Mouse (Mus musculus) erythroblast, adult 5-6 weeks (primary cell): Measurements from ENCODE around the gene Avpi1. TPM values are rescaled to one million over a fixed set of nuclear protein-coding genes. Genes with fewer than 3 reads are reported as not detected.

Experiments used
- total RNA-seq, 2 experiments: library from RNA; stranded (forward) in 1 of 2; stranded (reverse) in 1 of 2; fragments of 150-400 nt in 1 of 2; fragments of 200-764, 138-1000 nt in 1 of 2; gene quantifications; 2 replicates each; pipeline versions ENCODE4 v1.2.3 to v1.2.4; 2015 to 2017; ENCODE audit warnings: low replicate concordance in 2 of 2

The Avpi1 gene
- total RNA-seq, 2 experiments from 2014 or later, result 0.34 TPM; not detected in 1

Other genes with a start within 250 kb of the Avpi1 start
- 0.63 and 2.9 TPM in 2 replicates for gene Rrp12, start 232.9 kb downstream of the Avpi1 start, total RNA-seq (2015; ENCODE audit: low replicate concordance)
- 2.4 and 2.6 TPM in 2 replicates for gene Rrp12, start 232.9 kb downstream of the Avpi1 start, total RNA-seq (2017; ENCODE audit: low replicate concordance)
- 154 and 190 TPM in 2 replicates for gene Pgam1, start 217.1 kb downstream of the Avpi1 start, total RNA-seq (2015; ENCODE audit: low replicate concordance)
- 58.1 and 69.4 TPM in 2 replicates for gene Pgam1, start 217.1 kb downstream of the Avpi1 start, total RNA-seq (2017; ENCODE audit: low replicate concordance)
- 14.0 and 14.6 TPM in 2 replicates for gene Exosc1, start 195.6 kb downstream of the Avpi1 start, total RNA-seq (2015; ENCODE audit: low replicate concordance)
- gene Exosc1, start 195.6 kb downstream of the Avpi1 start, total RNA-seq (2017; ENCODE audit: low replicate concordance), result 12.8 and 14.1 TPM in 2 replicates
- 20.2 and 22.6 TPM in 2 replicates for gene Zdhhc16, start 195.6 kb downstream of the Avpi1 start, total RNA-seq (2015; ENCODE audit: low replicate concordance)
- gene Zdhhc16, start 195.6 kb downstream of the Avpi1 start, total RNA-seq (2017; ENCODE audit: low replicate concordance), result 6.4 and 19.0 TPM in 2 replicates
- 10.0 and 27.0 TPM in 2 replicates for gene Mms19, start 147.9 kb downstream of the Avpi1 start, total RNA-seq (2015; ENCODE audit: low replicate concordance)
- 3.5 and 13.9 TPM in 2 replicates for gene Mms19, start 147.9 kb downstream of the Avpi1 start, total RNA-seq (2017; ENCODE audit: low replicate concordance)
- gene Ubtd1, start 147.3 kb downstream of the Avpi1 start, total RNA-seq (2015; ENCODE audit: low replicate concordance), result 1.9 and 3.7 TPM in 2 replicates
- 2.4 and 3.7 TPM in 2 replicates for gene Ubtd1, start 147.3 kb downstream of the Avpi1 start, total RNA-seq (2017; ENCODE audit: low replicate concordance)
- gene Ankrd2, start 93.1 kb downstream of the Avpi1 start, total RNA-seq (2015; ENCODE audit: low replicate concordance), result not detected in 2 replicates
- gene Ankrd2, start 93.1 kb downstream of the Avpi1 start, total RNA-seq (2017; ENCODE audit: low replicate concordance), result not detected in 2 replicates
- 0.63 TPM in 1 of 2 replicates, not detected in the other for gene Hoga1, start 83.4 kb downstream of the Avpi1 start, total RNA-seq (2015; ENCODE audit: low replicate concordance)
- gene Hoga1, start 83.4 kb downstream of the Avpi1 start, total RNA-seq (2017; ENCODE audit: low replicate concordance), result not detected in 2 replicates
- not detected in 2 replicates for gene 4933411K16Rik, start 76.8 kb downstream of the Avpi1 start, total RNA-seq (2015; ENCODE audit: low replicate concordance)
- gene 4933411K16Rik, start 76.8 kb downstream of the Avpi1 start, total RNA-seq (2017; ENCODE audit: low replicate concordance), result 0.42 TPM in 1 of 2 replicates, not detected in the other
- not detected in 2 replicates for gene Morn4, start 42.7 kb downstream of the Avpi1 start, total RNA-seq (2015; ENCODE audit: low replicate concordance)
- not detected in 2 replicates for gene Morn4, start 42.7 kb downstream of the Avpi1 start, total RNA-seq (2017; ENCODE audit: low replicate concordance)
- gene Pi4k2a, start 38.6 kb downstream of the Avpi1 start, total RNA-seq (2015; ENCODE audit: low replicate concordance), result 4.0 TPM in 2 replicates
- 3.4 and 6.6 TPM in 2 replicates for gene Pi4k2a, start 38.6 kb downstream of the Avpi1 start, total RNA-seq (2017; ENCODE audit: low replicate concordance)
- 3.8 and 5.9 TPM in 2 replicates for gene Marveld1, start 18.3 kb upstream of the Avpi1 start, total RNA-seq (2015; ENCODE audit: low replicate concordance)
- gene Marveld1, start 18.3 kb upstream of the Avpi1 start, total RNA-seq (2017; ENCODE audit: low replicate concordance), result 3.2 and 5.3 TPM in 2 replicates
- gene Zfyve27, start 34.9 kb upstream of the Avpi1 start, total RNA-seq (2015; ENCODE audit: low replicate concordance), result 3.8 and 8.1 TPM in 2 replicates
- 12.0 and 22.6 TPM in 2 replicates for gene Zfyve27, start 34.9 kb upstream of the Avpi1 start, total RNA-seq (2017; ENCODE audit: low replicate concordance)
- not detected in 2 replicates for gene Sfrp5, start 73.2 kb upstream of the Avpi1 start, total RNA-seq (2015; ENCODE audit: low replicate concordance)
- not detected in 2 replicates for gene Sfrp5, start 73.2 kb upstream of the Avpi1 start, total RNA-seq (2017; ENCODE audit: low replicate concordance)
- gene Golga7b, start 118.5 kb upstream of the Avpi1 start, total RNA-seq (2015; ENCODE audit: low replicate concordance), result not detected in 2 replicates
- not detected in 2 replicates for gene Golga7b, start 118.5 kb upstream of the Avpi1 start, total RNA-seq (2017; ENCODE audit: low replicate concordance)